Mouse (Mus musculus) heart, postnatal 0 days (tissue): ENCODE measurements at regions not wholly inside any gene's neighbourhood (a gene's known extent, or its start where the extent isn't known, plus 50 kb on each side); places are given as distances from the start of the nearest gene placed in this dataset.

ENCODE experiments used
- CTCF ChIP-seq: IDR thresholded peaks from 2 replicates; pipeline ENCODE4 v1.5.1; 2016; ENCODE audit warnings: antibody characterized with exemption, control low read depth, low read depth
- EP300 ChIP-seq: IDR thresholded peaks from 2 replicates; pipeline ENCODE4 v1.6.1; 2016; ENCODE audit warnings: antibody characterized with exemption, low read depth

DNA sequence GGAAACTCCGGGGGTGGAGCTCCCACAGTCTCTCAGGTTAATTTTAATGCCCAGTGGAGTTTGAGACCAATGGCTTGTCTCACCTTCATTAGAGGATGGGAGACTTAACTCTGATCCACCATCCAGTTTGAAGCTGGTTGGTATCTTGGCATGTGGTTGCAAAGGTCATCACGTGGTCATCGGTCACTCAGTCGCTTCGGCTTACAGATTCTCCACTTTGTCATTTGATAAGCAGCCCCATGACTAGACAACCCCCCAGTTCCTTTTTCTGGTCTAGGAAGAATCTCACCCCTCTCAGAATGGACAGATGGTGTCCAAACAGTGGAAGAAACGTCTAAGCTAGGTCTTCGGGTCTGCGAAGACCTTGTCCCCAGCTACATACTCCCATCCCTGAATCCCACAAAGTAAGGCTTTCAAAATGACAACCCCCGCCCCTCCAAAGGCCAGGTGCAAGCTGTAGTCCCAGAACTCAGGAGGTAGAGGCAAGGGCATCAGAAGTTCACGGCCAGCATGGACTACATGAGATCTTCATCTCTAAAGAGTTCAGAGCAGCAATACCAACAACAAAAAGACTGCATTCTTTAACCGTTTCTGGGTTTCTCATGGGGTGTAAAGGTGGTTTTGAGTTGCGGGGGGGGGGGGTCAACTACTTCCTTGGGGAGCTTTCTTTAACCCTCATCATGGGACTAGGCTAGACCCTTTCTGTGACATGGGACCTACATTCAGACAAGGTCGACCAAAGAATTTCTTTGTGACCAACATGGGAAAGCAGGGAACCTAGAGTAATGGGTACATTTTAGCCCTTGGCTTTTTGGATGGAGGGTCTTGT lies 60.6 kb upstream of the Cpm start:
- TF ChIP-seq CTCF (no peak), EP300 (no peak)
